12 mouse cellular contexts compared by ENCODE assay signal in genomic region chr4:137282584-137283406, GRCm38 (mm10). TPM values are rescaled to one million over a fixed set of nuclear protein-coding genes. Genes with fewer than 3 reads are reported as not detected.
A peak's percentile ranks its signal among the peaks of the same experiment; 100 is the strongest.
DNase-seq lines count a peak whose midpoint lies in the region; ATAC-seq and TF ChIP-seq lines count a peak whose summit lies in the region.
"Had no signal": no experiment of that assay in that cellular context is flagged by ENCODE, and none has a peak within 500 bp of the region (broad histone marks: within the 10 kb centered on the region; RNA-seq: fewer than 3 reads in every experiment).

No protein-coding gene starts in this region.

- no peak overlapping the region for H3K9ac ChIP-seq in kidney, embryonic 15.5 days
- H3K9ac ChIP-seq in heart, embryonic 16.5 days (ENCODE audit: low read length): no peak overlapping the region
- no peak overlapping the region for H3K9ac ChIP-seq in liver, postnatal 0 days (replicated peaks)

- no peaks in the 10 kb centered on the region for H3K36me3 ChIP-seq in kidney, embryonic 15.5 days
- H3K36me3 ChIP-seq in C2C12 (ENCODE audit: control insufficient read depth, insufficient read depth): no peaks in the 10 kb centered on the region
- no peaks in the 10 kb centered on the region for H3K36me3 ChIP-seq in heart, embryonic 16.5 days (ENCODE audit: control insufficient read depth, insufficient read depth)
- H3K36me3 ChIP-seq in liver, postnatal 0 days (replicated peaks; ENCODE audit: insufficient read depth, low read length): no peaks in the 10 kb centered on the region

- H3K27me3 ChIP-seq in kidney, embryonic 15.5 days: peaks cover 65% of the 10 kb centered on the region
- peaks cover 4% of the 10 kb centered on the region for H3K27me3 ChIP-seq in C2C12 (ENCODE audit: control insufficient read depth, insufficient read depth, insufficient read length)
- H3K27me3 ChIP-seq in heart, embryonic 16.5 days (ENCODE audit: control insufficient read depth, insufficient read depth, low read length): peaks cover 56% of the 10 kb centered on the region
- peaks cover 50% of the 10 kb centered on the region for H3K27me3 ChIP-seq in liver, postnatal 0 days (ENCODE audit: insufficient read depth, low read length)

- TF ChIP-seq CTCF in C2C12 (IDR thresholded peaks at IDR 0.05; ENCODE audit: control insufficient read depth, insufficient read depth, insufficient read length): no peak
- TF ChIP-seq CTCF in liver, postnatal 0 days (IDR thresholded peaks at IDR 0.05; ENCODE audit: low read depth): no peak

- H3K27ac ChIP-seq in kidney, embryonic 15.5 days: peak overlapping the region; percentile 34; the same call in 1 of the 2 replicates
- peak overlapping the region; percentile 11; the same call in 1 of the 2 replicates for H3K27ac ChIP-seq in heart, embryonic 16.5 days (ENCODE audit: low read length)
- H3K27ac ChIP-seq in liver, postnatal 0 days (ENCODE audit: low read depth): no peak overlapping the region
- H3K27ac ChIP-seq: left cerebral cortex, adult 2 months had no signal

- no peaks in the 10 kb centered on the region for H3K79me2 ChIP-seq in C2C12 (ENCODE audit: control insufficient read depth, insufficient read depth)

- H3K4me3 ChIP-seq in kidney, embryonic 15.5 days (replicated peaks): no peak overlapping the region
- H3K4me3 ChIP-seq in C2C12 (ENCODE audit: insufficient read depth, poor library complexity, severe bottlenecking): no peak overlapping the region
- H3K4me3 ChIP-seq in heart, embryonic 16.5 days (ENCODE audit: low read length): no peak overlapping the region
- no peak overlapping the region for H3K4me3 ChIP-seq in liver, postnatal 0 days (ENCODE audit: low read depth, low read length)
- H3K4me3 ChIP-seq: left cerebral cortex, adult 2 months had no signal

- no peak for DNase-seq in kidney, adult 9 months
- DNase-seq in adrenal gland, adult 2 months: peak; percentile 83
- no peak for DNase-seq in cerebellum, adult 11-12 months
- no peak for DNase-seq in c-Kit-positive CD71-positive TER-119-positive erythroid progenitor cells, embryonic 14.5 days (ENCODE audit: low spot score)
- no peak for DNase-seq in liver, postnatal 0 days
- DNase-seq: right cerebral cortex, adult 18-20 months; thymus, postnatal 14 days had no signal

- H3K4me2 ChIP-seq in kidney, embryonic 15.5 days: peak overlapping the region; percentile 37
- H3K4me2 ChIP-seq in heart, embryonic 16.5 days (ENCODE audit: low read depth, low read length): no peak overlapping the region
- H3K4me2 ChIP-seq in liver, postnatal 0 days (ENCODE audit: low read depth, low read length): no peak overlapping the region

- ATAC-seq in kidney, embryonic 15.5 days (replicated peaks; ENCODE audit: low FRiP score): no peak
- ATAC-seq in heart, embryonic 16.5 days (replicated peaks; ENCODE audit: extremely low read depth, insufficient read depth, low FRiP score): peak; percentile 49
- no peak for ATAC-seq in liver, postnatal 0 days

- peak overlapping the region; percentile 23 for H3ac ChIP-seq in C2C12 (ENCODE audit: control insufficient read depth, insufficient read length, low read depth)

- H3K4me1 ChIP-seq in kidney, embryonic 15.5 days: peaks cover 76% of the 10 kb centered on the region
- H3K4me1 ChIP-seq in heart, embryonic 16.5 days (ENCODE audit: control insufficient read depth, insufficient read depth, low read length): peaks cover 4% of the 10 kb centered on the region; the same call in 1 of the 2 replicates
- H3K4me1 ChIP-seq in liver, postnatal 0 days (ENCODE audit: insufficient read depth): peaks cover 6% of the 10 kb centered on the region; the same call in 1 of the 2 replicates

- no peaks in the 10 kb centered on the region for H3K9me3 ChIP-seq in kidney, embryonic 15.5 days (replicated peaks)
- H3K9me3 ChIP-seq in heart, embryonic 16.5 days (replicated peaks; ENCODE audit: control insufficient read depth, low read length): no peaks in the 10 kb centered on the region
- H3K9me3 ChIP-seq in liver, postnatal 0 days (ENCODE audit: low read length): no peaks in the 10 kb centered on the region

- H3K79me3 ChIP-seq in C2C12 (ENCODE audit: low read depth): no peaks in the 10 kb centered on the region

- WGBS in kidney, embryonic 15.5 days: 13% methylated on average over 17 of the region's 17 CpGs
- WGBS in heart, embryonic 16.5 days: 12% methylated on average over 17 of the region's 17 CpGs
- WGBS in liver, postnatal 0 days (ENCODE audit: insufficient replicate concordance): 38% methylated on average over 17 of the region's 17 CpGs

- TF ChIP-seq EP300 in liver, postnatal 0 days (IDR thresholded peaks at IDR 0.05; ENCODE audit: low read depth): no peak

TF ChIP-seq in C2C12, 6 proteins besides CTCF, POLR2A, EP300 and RAD21:
- TF ChIP-seq USF1 (IDR thresholded peaks at IDR 0.05; ENCODE audit: low read depth): no peak
- no peak for TF ChIP-seq CEBPB (IDR thresholded peaks at IDR 0.05; ENCODE audit: low read depth)
- TF ChIP-seq MAX (IDR thresholded peaks at IDR 0.05): no peak
- no peak for TF ChIP-seq MYOG (IDR thresholded peaks at IDR 0.05; ENCODE audit: control insufficient read depth, extremely low read depth, insufficient read length)
- no peak for TF ChIP-seq FOSL1 (IDR thresholded peaks at IDR 0.05; ENCODE audit: insufficient read depth, low read length, poor library complexity, severe bottlenecking)
- no peak for TF ChIP-seq MYOD1 (IDR thresholded peaks at IDR 0.05; ENCODE audit: control insufficient read depth, insufficient read length, low read depth)

RNA-seq across cellular contexts. Expression of gene Wnt4, which starts 5.5 kb away (rescaled TPM):
- 10.6 and 10.9 TPM in 2 replicates for polyA plus RNA-seq in kidney, embryonic 15.5 days (2015; fragmentation: Nextera tagmentation; extraction: Ambion mirVana)
- 3.3 TPM for polyA plus RNA-seq in C2C12 (2012; fragmentation: generic; extraction: Trizol)
- 10 to 100 TPM; 73.0 to 83.3 TPM for total RNA-seq in adrenal gland, adult 2 months (2021)
- 76.8 and 107 TPM in 2 replicates for polyA plus RNA-seq in adrenal gland, adult 2 months (2012; rRNA removed)
- polyA plus RNA-seq in heart, embryonic 16.5 days (2015; fragmentation: Nextera tagmentation; extraction: Ambion mirVana): 0.65 and 0.71 TPM in 2 replicates
- 5.1 and 5.7 TPM in 2 replicates for polyA plus RNA-seq in liver, postnatal 0 days (2015; fragmentation: Nextera tagmentation; extraction: Ambion mirVana)
- total RNA-seq: megakaryocyte-erythroid progenitor cell, adult 5-6 weeks had no signal
